Mouse (Mus musculus) heart, adult 18-20 months (tissue): ENCODE data around the gene Klhdc1. TPM values are rescaled to one million over a fixed set of nuclear protein-coding genes. Genes with fewer than 3 reads are reported as not detected.

Experiments used
- DNase-seq, 2 experiments: peaks; one replicate each; pipeline ENCODE4 v3.0.0; 2021 to 2022; ENCODE audit warnings: mixed read lengths in 1 of 2
- total RNA-seq, 2 experiments: library from RNA; stranded (reverse); gene quantifications; 2 replicates each; pipeline ENCODE4 v1.2.3; 2021

Gene Klhdc1
- total RNA-seq, 2 experiments from 2014 or later = 42.1 TPM

DNA sequence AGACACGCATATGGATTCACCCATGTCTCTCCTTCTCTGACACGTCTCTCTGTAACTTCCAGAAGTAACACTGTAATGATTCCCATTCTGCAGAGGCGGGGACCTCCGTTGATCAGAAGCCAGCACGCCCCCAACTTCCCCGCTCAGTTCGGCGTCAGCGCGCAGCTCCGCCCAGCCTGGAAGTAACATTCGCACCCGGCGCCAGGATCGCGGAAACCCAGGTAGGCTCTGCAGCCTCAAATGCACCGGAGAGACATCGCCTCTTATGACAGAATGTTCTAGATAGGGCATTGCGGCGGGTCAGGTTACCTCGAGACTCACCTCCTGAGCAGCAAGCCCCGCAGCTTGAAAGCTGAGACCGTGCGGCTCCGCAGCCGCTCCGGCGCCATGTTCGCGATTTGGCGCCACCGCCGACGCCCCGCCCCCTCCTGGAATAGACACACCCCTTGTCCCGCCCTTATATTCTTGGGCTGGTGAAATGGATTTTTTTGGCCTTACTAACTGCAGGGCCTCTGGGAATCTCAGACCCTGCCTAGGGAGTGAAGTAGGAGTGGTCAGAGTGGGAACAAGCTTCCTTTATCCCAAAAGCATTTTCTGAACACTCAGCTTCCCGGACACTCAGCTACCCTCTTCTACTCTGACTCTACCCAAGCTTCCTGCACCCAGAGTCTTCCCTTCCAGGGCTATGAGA lies 13.1 kb upstream of the Klhdc1 start, which contains the start of gene Pole2:
Gene Pole2, minus strand, starts transcription at position 420 of the 691 bp plus-strand sequence.
- DNase-seq = peak; percentile 91 to 96

DNA sequence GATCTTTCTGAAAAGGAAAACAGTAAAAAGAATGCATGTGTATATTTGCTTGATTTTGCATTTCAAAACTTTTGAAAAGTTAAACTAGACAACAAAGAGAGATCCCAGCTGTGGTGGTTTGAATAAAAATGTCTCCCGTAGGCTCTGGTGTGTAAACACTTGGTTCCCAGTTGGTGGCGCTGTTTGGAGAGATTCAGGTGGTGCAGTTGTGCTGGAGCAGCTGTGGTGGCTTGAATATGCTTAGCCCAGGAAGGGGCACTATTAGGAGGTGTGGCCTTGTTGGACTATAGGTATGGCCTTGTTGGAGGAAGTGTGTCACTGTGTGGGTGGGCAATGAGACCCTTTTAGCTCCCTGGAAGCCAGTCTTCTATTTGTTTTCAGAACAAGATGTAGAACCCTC lies 11.7 kb upstream of the Klhdc1 start:
- DNase-seq = peak in 1 of 2 experiments; percentile 10

DNA sequence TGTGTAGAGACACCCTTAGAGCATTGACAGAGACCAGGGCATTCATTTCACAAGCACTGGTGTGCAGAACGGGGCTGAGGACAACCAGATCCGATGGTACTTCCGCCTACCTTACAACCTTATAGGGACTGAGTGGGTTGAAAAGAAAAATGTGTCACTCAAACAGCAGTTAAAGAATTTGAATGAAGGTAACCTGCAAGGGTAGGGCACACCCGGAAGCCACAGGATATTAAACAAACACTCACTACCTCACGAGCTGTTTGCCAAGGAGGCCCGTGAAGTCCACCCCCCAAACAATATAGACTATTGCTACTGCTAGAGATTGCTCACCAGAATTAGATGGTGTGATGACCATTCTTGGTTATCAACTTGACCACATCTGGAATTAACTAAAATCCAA lies 5.2 kb upstream of the Klhdc1 start:
- no peak for DNase-seq

DNA sequence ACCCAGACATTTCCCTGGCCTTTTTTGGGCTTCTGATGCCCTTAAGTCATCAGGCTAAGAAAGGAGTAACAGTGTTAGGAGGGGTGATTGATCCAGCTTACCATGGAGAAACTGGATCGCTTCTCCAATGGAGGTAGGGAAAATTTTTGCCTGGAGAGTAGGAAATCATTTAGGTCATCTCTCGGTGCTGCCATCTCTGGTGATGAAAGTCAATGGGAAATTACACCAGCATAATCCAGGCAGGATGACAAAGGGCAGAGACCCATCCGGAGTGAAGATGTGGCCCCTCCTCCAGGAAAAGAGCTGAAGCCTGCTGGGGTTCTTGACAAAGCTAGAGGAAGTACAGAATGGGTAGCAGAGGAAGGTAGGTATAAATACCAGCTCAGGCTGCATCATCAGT lies 2.7 kb upstream of the Klhdc1 start:
- DNase-seq = no peak

DNA sequence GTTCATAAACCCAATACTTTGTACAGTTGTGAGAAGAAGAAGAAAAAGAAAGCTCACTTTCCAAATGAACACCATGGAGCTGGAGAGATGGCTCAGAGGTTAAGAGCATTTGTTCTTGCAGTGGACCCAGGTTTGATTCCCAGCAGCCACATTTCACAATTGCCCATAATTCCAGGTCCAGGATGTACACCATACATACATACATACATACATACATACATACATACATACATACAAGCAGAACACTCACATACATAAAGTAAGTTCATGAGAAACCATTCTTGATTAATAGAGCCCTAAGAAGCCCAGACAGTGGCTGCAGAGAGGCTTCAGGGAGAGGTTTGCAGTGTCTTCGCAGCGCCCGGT lies 412 bp downstream of the Klhdc1 start:
- DNase-seq = no peak

DNA sequence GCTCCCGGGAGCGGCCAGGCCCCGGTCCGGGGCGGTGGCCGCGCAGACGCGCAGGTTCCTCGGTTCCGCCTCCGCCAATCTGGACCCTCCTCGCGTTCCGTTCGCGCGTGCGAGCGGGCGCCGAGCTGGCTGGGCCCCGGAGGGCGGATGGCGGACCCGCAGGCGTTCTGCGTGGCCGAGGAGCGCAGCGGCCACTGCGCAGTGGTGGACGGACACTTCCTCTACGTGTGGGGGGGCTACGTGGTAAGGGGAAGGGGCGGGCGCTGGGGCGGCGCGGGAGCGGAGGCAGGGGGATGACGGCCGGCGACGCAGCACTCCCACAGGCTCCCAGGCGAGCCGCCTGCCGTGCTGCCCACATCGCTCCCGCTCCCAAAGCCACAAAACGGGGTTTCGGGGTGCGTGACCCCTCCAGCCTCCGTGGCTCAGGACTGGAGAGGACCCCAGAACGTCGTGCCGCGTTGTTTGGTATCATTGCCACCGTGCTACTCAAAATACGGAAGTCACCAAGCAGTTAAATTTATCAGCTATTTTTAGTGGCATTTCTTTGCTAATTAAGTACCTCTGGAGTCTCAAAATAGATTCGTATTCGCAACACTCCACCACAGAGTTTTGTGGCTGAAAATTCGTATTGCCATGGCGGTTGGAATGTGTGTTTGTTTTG lies 925 bp downstream of the Klhdc1 start:
- DNase-seq = peak; percentile 78 to 85

DNA sequence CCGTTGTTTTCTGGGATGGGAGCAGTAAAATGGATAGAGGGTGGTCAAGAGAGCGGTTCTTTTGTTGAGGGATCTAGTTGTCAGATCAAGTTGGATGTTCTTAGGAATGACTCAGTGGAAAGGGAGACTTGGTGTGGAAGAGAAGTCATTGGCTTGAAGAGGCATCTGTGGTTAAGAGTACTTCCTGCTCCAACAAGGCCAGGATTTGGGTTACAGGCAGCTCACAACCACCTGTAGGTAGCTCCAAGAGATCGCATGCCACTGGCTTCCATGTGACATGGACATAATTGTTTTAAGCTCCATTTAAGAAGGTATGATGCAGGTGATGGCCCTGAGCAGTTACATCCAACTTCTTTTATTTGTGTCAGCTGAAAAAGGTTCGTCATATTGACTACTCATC lies 8.8 kb downstream of the Klhdc1 start:
- DNase-seq = no peak

DNA sequence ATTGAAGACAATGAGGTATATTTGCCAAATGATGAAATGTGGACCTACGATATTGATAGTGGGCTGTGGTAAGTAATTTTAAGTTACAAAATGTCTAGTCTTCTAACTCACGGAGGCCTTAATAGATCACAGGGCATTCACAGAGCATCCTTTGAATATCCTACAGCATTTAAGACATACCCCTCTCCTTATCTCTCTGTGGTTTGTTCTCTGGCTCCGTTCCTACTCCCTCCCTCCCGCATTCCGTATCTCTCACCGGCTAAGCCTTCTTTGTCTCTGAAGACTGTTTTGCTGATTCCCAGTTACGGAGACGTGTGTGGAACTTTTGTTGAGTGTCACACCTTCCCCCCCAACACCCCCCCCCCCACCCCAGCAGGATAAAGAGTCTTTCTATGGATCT lies 9.8 kb downstream of the Klhdc1 start:
- no peak for DNase-seq

DNA sequence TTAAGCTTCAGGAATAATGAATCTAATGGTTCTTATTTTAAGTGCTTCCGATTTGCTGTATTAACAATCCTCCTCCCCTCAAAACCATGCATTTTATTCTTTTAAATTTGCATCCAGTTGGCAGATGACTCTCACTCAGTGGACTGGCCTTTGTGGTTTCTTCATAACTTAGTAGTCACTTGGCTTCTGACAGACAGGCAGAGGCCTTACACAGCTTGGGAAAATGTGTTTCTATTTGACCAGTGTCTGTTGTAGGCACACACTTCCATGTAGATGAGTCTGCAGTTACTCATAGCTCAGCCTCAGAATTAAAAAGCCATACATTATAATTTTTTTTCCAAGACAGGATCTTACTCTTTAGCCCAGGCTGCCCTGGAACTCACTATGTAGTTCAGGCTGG lies 12.8 kb downstream of the Klhdc1 start:
- DNase-seq = no peak

DNA sequence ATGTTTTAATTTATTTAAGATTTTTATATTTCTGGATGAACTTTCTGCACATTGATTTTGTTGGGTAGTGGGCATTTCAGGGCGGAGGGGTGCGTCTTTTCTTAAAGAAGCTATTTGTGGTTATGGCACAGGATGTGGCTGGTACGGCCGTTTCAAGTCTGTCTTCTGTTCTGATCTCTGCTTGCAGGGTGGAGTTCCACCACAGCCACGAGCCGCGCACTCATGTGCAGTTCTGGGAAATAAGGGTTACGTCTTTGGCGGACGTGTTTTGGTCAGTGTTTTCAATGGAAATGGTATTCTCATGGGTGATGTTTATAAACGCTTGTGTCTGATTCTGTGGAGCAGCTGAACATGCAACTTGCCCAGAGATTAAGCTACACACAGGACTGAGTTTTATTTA lies 16.9 kb downstream of the Klhdc1 start:
- DNase-seq = no peak

DNA sequence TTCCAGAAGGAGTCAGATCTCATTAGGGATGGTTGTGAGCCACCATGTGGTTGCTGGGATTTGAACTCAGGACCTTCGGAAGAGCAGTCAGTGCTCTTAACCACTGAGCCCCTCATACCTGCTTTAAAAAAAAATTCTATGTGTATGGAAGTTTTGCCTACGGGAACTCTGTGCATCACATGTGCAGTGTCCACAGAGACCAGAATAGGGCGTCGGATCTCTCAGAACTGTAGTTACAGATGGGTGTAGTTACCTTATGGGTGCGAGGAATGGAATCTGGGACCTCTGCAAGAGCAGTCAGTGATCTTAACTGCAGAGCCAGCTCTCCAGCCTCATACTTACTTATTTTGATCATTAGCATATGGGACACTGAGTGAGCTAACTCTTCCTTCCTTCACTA lies 21.3 kb downstream of the Klhdc1 start:
- DNase-seq = no peak

DNA sequence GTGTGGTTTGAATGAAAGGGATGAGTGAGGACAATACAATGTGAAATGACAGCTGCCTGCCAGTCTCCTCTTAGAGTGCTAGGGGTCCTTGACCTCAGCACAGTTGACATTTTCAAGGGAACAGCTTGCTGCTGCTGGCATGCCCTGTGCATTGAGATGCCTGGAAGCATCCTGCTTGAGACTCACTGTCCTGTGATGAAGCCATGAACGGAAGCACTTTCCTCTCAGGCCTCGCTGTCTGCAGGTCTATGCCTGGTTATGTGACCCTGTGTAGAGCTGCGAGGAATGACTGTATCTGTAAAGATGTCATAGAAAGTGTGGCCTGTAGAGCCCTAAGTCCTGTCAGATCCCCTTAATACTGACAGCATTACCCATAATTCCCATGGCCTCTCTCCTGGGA lies 24.1 kb downstream of the Klhdc1 start:
- DNase-seq = no peak

DNA sequence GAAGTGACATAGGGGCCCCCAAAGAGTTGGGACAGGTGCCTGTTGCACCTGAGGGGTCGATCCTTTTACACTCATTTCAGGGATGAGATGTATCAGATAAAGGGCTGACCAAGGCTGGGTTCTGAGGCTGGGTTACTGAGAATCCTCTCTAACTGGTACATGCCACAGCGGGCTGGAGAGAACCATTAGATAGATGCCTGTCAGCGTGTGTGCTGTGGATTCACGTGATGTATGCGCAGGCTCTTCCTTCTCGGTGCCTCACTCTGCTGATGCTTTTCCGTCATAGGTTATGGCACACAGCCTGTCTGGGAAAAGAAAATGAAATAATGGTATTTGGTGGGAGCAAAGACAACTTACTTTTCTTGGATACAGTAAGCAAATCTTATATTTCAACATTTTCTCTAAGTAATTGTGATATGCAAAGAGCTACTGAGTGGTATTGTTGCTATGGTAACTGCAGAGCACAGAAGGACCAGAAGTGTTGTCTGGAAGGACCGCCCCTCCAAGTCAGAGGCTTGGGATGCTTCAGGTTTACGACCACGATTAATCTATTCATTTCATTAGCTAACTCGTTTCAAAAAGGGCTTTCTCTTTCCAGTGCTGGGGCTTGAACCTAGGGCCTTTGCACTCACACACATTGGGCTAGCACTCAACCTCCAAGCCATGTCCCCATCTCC lies 27.1 kb downstream of the Klhdc1 start:
- no peak for DNase-seq

DNA sequence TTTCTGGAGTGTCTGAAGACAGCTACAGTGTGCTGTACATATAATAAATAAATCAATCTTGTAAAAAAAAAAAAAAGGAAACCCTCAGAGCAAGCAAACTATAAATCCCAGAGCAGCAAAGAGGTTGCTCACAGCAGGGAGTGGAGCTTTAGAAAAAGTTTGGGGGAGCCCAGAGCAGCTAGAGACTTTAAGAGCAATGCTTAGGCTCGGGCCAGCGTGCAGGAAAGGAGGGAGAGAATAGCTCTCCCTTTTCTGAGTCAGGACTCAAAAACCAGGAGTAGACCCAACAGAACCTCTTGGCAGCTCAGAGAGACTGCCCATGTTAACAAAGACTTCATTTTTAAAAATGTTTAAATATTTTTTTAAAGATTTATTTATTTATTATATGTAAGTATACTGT lies 28.0 kb downstream of the Klhdc1 start:
- no peak for DNase-seq

DNA sequence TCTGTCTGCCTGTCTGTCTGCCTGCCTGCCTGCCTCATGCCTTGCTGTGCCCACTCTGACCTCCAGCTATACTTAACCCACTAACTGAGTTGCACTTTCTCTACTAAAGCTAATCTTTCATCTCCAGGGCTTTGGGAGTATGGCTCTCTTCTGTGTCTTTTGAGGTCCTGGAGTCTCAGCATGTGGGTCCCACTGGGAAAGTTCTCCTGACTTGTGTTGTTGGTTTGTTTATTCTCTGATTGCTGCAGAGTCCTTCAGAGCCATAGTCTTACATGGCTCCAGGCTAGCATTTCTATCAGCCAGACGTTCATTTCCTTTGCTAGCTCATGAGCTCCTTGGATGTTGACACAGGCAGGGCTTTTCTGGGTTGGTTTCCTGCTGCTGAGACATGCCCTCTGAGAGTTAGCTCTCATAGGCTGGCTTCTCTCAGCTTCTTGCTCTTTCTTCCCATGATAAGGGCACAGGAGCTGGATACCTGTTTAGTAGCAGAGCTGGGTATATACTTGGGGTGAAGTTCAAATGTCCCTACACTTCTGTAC lies 39.0 kb downstream of the Klhdc1 start:
- DNase-seq = no peak

DNA sequence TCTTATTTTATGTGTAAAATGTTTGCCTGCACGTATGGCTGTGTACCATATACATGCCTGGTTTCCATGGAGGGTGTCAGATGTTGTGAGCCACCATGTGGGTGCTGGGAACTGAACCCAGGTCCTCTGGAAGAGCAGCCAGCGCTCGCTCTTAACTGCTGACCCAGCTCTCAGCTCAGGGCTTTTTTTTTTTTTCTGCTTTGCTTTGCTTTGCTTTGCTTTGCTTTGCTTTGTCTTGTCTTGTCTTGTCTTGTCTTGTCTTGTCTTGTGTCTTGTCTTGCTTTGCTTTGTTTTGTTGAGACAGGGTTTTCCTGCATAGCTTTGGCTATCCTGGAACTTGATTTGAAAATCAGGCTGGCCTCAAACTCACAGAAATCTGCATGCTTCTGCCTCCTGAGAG lies 39.9 kb downstream of the Klhdc1 start:
- DNase-seq = no peak

DNA sequence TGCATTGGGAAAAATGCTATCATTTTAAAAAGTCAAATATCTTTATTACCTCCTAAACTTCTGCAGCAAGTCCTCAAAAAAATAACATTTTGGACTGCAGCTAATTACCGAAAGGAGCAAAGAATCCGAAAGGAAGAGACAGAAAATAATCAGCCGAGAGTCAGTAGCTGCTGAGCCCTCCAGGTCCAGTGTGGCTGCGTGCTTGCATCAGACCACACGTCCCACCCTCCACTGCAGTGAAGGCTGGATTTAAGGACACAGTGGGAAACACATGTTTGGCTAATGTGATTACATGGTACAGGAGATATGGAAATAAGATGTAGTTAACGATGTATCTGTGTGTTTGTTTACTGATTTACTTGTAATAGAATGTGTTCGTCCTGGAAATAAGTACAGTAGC lies 42.2 kb downstream of the Klhdc1 start:
- no peak for DNase-seq

DNA sequence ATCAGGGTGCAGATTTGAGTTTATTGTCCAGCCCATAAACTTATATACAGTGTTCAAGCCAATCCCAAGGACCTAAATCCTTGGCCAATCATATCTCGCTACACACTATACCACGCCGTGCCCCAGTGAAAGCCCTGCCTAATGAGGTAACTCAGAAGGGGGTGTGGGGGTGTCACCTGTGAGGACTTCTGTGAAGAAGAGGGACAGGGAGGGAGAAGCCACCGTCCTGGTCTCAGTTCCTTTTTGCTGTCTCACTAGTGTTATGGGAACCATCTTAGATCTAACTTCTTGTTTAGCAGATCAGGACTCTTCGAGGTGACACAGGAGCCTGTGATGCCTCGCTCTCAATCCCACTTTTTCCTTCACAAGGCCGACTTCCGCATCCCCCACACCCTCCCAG lies 46.6 kb downstream of the Klhdc1 start:
- no peak for DNase-seq

DNA sequence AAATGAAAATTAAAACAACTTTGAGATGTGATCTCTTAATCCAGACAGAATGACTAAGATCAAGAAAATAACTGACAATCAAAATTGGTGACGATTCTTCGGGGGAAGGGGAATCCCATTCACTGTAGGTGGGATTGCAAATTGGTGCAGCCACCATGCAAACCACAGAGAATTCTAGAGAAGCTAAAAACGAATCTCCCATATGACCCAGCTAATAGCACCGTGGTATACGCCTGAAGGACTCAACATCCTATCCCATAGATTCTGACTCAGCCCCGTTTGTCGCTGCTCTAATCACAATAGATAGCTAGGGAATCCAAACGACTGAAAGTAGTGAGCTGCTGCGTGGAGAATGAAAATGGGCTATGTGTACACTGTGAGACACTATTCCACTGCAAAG lies 47.7 kb downstream of the Klhdc1 start:
- DNase-seq = no peak

DNA sequence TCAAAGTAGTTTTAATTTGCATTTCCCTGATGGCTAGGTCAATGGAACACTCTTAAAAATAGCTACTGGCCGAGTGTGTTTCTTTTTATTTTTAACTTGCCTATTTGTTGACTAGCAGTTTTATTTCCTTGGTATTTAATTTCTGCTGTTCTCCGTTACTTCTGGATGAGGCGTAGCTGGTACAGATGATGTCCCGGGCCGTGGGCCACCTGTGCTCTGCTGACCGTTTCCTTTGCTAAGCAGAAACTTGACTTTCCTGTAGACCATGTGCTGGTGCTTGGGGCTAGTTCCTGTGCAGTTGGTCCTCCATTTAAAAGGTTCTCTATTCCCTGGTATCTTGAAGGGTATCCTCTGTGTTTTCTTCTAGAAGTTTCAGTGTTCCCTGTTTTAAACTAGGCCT lies 51.4 kb downstream of the Klhdc1 start:
- no peak for DNase-seq

DNA sequence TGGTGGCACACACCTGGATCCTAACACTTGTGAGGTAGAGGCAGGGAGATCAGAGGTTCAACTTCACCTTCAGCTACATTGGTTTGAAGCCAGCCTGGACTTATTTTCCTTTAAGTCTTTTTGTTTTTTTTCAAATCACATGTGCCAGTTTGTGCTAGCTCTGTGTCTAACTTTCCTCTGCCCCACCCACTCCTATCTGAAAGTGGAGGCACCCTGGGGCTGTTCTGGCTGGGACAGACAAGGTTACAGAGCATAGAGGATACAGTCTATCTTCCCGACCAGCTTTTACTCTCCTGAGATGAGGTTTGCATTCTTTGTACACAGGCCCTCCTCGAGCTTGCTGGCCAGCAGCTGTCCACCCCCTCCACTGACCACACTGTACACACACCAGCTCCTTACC lies 52.8 kb downstream of the Klhdc1 start:
- DNase-seq = no peak

DNA sequence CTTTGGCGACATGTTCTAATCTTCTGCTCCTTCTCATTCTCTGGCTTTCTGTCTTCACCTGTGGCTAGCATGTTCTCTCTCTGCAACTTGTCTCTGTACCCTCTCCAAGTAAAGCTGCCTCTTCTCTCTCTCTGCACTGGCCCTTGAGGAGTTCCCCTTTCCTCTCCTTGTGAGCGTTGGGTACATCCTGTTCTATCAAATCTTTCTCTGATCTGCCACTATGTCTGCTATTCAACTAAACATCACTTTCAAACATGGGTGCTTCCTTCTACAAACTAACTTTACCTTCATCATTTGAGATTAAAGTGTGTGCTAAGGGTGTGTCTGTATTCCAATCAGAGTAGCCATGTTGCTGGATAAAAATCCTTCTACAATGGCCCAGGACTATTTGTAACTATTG lies 54.0 kb downstream of the Klhdc1 start:
- no peak for DNase-seq

DNA sequence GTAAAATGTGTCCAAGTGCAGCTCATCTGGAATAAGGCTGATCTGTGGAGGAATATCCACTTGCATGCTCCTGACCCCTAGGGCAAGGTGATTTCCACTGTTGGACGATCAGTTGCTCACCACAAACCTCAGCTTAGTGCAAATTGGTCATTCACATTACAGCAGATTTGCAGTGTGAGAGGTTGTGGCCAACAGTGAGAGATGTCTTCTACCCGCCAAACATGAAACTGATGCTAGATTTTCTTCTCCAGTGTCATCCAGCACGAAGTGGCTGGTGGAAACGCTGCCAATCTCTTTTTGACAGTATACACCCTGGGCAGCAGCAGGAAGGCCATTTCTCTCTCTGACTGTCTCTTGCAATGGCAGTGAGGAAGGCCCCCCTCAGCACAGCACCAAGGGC lies 54.7 kb downstream of the Klhdc1 start:
- no peak for DNase-seq
